Mouse (Mus musculus): ENCODE measurements around the gene Nfib.

Nfib gene

GRCm38 (mm10) chr4:82623081-82623538 lies 82.4 kb downstream of the Nfib start:
- no peak for DNase-seq

GRCm38 (mm10) chr4:82622321-82622836 lies 83.2 kb downstream of the Nfib start:
- DNase-seq, result no peak

GRCm38 (mm10) chr4:82619539-82619941 lies 86.0 kb downstream of the Nfib start:
- no peak for DNase-seq

DNA sequence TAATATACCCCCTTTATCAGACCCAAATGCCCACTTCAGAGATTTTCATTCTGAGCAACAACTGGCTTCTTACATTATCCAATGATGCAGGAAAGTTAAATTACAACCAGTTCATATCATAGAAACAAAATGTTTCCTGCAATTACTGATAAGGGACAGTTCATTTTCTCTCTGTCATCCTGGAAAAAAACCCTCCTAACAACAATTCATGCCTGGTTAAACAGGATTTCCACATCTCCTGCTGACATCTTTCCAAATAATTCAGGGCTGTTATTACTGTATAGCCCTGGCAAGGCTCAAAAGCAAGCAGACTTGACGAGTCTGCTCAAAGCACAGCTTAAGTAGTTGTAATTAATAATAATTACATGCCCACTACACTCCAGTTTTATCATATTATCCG lies 86.5 kb downstream of the Nfib start:
- DNase-seq, result no peak

DNA sequence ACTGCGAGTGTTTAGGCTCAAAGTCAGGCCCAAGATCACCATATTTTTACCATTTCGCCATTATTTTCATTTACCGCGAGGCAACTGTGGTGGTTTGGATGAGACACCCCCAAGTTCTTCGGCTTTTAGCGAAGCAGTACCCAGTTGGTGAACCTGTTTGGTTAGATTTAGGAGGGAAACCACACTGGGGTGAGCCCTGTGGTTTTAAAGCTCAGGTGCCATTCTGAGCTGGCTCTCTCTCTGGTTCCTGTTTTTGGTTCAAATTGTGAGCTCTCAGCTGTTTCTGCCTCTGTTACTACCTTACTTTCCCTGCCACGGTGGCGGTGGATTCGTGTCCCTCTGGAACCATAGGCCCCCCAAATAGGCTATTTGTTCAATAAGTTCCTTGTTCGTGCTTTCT lies 88.3 kb downstream of the Nfib start:
- no peak for DNase-seq

GRCm38 (mm10) chr4:82615712-82616111 lies 89.8 kb downstream of the Nfib start:
- no peak for DNase-seq

- DNase-seq, result no peak
These were observed 91.1 kb downstream of the Nfib start for GRCm38 (mm10) chr4:82614466-82614805.

- DNase-seq, result no peak
These were observed 91.7 kb downstream of the Nfib start for GRCm38 (mm10) chr4:82613606-82614465.

DNA sequence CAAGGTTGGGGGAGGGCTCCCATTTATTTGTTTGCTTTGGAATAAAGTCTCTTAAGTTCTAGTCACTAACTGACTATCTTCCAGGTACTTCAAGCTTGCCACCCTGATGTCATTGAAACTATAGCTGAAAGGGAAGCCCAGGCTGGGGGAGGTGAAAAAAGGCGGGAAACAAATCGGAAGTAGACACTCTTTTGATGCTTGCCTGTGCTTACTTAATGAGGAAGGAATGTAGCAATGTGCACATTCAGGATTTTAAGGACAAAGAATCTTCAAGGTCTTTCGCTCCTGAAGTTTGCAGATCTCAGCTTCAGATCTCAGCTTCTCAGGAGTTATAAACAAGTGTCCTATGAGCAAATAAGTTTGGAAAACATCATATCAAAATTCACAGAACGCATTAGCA lies 95.9 kb downstream of the Nfib start:
- no peak for DNase-seq

- no peak for DNase-seq
These were observed 96.6 kb downstream of the Nfib start for GRCm38 (mm10) chr4:82608768-82609610.

DNA sequence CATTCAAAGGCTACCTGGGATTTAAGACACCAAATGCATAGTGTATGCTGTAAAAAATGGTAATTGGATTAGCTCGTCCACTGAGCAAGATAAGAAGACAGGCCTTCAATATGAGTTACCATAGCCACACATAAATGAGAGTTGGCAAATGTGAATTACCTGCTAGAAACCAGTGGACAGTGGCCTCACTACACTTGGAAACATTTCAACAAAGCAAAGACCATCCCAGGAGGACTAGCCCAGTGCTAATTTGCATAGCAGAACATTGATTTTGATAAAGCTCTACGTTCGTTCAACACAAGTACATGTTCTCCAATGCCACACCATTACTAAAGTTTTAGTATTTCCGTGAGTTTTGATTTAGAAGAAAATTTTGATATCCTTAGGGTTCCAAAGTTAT lies 98.3 kb downstream of the Nfib start:
- no peak for DNase-seq

DNA sequence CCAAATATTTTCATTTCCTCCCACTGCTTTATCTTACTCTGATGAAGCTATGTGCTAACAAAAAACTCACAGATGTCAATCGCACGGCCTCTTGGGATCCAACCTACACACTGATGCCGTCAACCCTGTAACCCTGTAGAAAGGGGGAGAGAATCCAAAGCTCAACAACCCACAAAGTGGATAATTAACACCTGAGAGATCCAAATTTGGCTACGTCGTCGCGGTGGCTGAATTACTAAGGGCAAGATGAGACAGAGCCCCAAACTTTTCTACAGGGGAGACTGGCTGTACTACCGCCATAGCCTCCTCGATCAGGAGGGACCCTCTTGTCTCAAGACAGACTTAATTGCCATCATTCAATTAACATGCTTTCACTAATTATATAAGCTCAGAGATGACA lies 99.2 kb downstream of the Nfib start:
- no peak for DNase-seq

DNA sequence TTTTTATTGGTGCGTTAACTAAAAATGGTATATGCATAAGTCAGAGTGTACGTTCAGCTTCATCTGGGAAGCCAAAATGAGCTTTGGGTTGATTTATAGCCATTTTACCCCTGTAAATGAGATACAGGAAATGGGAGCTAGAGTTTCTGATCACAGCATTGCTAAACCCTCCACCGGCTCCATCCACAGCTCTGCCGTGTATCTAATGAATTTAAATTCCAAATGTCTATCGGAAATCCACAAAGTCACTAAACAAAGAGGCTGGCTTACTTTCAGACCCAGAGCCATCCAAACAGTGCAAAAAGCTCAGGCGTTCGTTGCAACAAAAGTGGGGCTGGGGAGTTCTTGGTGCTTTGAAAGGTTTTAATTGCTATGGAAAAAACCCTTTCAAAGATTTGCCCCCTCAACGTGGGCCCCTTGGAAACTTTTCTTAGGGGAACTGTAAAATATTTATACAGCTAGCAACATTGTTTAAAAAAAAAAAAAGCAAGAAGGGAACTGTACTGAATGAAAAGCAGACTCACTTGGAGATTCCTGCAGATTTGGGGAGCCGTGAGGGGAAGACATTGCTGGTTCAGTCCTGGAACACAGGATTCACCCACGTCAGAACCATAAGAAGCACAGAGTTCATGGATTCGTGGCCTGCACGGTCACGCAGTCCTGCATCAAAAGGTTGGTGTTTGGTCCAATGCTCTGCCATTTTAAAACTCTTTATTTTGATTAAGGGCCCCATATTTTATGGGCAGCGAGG lies 100.3 kb downstream of the Nfib start:
- DNase-seq, result no peak

DNA sequence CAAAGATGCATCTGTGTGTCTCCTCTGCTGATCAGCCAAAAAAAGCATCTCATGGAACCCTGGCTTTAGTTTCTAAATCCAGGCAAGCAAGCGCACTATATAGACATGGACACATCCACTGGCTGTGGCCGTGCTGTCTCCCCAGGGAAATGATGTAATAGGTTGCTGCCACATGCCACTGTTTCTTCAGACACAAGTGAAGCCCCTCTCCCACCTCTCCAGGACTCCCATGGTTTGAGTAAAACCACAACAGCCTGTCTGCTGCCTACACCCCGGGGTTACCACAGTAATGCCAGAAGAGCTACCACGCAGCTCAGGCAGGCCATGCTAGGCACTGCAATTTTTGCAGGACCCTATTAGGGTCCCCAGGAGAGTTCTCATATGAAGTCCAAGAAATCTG lies 101.0 kb downstream of the Nfib start:
- no peak for DNase-seq

- no peak for DNase-seq
These were observed 104.9 kb downstream of the Nfib start for GRCm38 (mm10) chr4:82600636-82601035.

DNA sequence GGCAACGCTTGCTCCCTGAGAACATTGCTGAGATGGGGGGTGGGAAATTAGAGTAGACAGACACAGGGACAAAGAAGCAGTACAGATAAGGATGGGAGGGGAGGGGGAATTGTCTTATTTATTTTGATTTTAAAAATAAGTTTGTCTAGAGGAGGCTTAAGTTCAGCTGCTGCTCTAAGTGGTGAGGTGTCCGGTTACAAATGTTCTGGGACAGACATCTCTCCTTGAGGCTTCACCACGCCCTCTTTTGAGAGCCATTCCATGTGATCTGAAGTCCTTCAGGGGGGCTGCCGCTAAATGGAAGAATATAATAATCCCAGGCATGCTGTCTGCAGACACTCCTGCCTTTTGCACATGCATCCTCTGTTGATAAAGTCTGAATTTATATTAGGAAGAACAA lies 107.1 kb downstream of the Nfib start:
- DNase-seq, result no peak

DNA sequence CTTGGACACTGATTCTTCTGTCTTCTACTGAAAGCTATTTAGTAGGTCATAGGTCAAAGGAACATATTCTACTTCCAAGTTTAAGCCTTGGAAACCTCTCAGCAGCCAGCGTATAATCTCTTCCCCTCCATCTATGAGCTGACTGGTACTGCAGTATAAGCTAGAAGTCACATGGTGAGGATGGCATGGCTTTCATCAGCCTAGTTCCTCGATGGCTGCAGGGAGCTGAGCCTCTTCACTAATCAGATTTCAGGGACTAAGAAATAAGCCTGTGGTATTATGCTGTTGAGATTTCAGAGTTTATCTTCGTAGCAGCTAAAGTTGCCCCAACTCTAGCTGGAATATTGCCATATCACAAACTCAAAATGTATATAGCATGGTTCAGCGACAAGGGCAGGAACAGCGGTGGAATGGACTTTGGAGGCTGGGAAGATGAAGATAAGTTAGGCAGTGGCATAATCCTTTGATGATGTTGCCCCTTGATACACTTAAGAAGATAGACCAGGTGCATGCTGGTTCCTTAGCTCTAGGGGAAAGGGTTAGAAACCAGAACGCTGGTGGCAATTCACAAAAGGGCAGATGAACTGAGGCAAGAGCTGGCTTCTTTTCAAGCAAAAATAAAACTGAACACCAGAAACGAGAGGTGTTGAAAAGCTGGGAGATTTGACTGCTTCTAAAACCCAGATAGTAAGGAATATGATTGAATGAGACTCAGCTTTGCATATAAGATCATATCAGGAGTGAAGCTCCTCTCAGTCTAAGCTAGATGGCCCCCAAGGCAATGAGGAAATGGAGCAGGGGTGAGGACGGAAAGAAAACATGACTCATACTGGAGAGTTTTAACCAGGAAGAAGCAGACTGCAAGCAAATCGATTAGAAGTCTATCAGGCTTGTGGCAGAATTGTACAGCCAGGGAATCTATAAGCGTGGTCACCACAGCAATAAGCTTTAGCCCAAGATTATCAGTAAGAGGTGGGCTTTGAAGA lies 111.6 kb downstream of the Nfib start:
- no peak for DNase-seq

- DNase-seq, result no peak
These were observed 113.2 kb downstream of the Nfib start for GRCm38 (mm10) chr4:82592086-82593030.

DNA sequence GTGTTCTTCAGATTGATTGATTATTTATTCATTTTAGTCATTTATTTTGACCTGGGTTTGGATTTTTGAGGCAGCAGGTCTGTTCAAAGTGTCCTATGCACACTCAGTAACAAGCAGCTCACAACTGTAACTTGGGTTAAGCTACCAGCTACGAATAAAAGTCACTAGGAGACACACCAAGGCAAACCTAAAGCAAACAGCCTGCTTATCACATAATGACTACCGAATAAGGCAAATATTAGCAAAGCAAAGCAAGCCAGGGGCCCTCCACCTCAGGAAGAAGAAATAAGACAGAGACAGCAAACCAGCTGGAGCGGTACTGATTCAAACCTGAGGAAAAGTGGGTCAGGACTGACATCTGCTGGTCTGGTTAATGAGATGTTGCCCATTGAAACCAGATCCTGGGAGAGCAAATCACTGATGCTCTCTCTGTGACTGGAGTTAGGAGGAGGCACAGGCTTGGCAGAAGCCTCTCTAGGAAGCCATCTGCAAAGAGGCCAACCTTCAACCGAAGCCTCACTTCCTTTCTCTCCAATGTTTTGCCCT lies 116.1 kb downstream of the Nfib start:
- no peak for DNase-seq

GRCm38 (mm10) chr4:82588718-82589117 lies 116.8 kb downstream of the Nfib start:
- DNase-seq, result no peak
